8 mouse cellular contexts compared by ENCODE assay signal in the genomic region with DNA sequence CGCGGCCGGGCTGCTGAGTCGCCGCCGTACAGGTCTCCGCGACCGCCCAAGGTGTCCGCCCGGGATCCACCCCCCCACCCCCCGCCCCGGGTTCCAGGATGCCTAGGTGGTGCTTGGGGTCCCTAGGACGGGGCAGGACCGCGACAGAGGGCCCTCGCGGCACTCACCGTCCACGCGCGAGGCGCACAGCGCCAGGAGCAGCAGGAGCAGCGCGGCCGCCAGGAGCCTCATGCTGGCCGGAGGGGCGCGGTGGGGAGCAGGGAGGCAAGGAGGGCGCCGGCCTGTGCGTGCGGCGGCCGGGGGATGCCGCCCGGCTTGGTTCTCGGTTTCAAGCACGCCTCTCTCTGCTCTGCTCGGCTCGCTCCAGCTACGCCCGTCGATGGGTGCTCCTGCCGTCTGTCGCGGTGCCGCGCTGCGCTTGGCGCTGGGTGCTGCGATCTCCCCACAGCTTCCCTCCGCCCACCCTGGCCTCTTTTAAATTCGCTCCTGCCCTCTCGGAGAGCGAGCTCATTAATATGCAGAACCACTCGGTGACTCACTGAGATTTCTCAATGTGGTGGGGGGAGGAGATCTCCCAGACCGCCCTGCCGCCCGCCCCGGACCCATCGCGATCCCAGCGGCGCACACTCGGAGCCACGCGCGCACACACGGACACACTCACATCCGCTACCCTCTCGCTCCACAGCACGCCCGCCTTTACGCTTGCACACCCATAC. TPM values are rescaled to one million over a fixed set of nuclear protein-coding genes. Genes with fewer than 3 reads are reported as not detected.
DNase-seq lines count a peak whose midpoint lies in the region; ATAC-seq and TF ChIP-seq lines count a peak whose summit lies in the region.

A gene (minus strand): TSS at position 609 of the 716 bp plus-strand sequence.

- TF ChIP-seq POLR2A in limb, embryonic 14.5 days (IDR thresholded peaks at IDR 0.05; ENCODE audit: borderline replicate concordance, extremely low read depth, insufficient read depth, insufficient read length): peak; percentile 91; the same call in 1 of the 2 replicates

- under 1% methylated on average over 66 of the region's 76 CpGs for WGBS in embryonic facial prominence, embryonic 15.5 days
- WGBS in heart, embryonic 11.5 days (ENCODE audit: insufficient replicate concordance): under 1% methylated on average over 52 of the region's 76 CpGs
- WGBS in kidney, embryonic 15.5 days: under 1% methylated on average over 73 of the region's 76 CpGs
- under 1% methylated on average over 29 of the region's 76 CpGs for WGBS in limb, embryonic 14.5 days
- under 1% methylated on average over 76 of the region's 76 CpGs for WGBS in neural tube, embryonic 11.5 days

- H3K4me3 ChIP-seq in embryonic facial prominence, embryonic 15.5 days (replicated peaks): peak within 1 kb of the TSS; percentile 63
- H3K4me3 ChIP-seq in heart, embryonic 11.5 days (ENCODE audit: low read depth, low read length): peak within 1 kb of the TSS; percentile 51
- H3K4me3 ChIP-seq in kidney, embryonic 15.5 days (replicated peaks): peak within 1 kb of the TSS; percentile 56
- H3K4me3 ChIP-seq in limb, embryonic 14.5 days (replicated peaks; ENCODE audit: low read length): peak within 1 kb of the TSS; percentile 71
- H3K4me3 ChIP-seq in neural tube, embryonic 11.5 days (ENCODE audit: low read depth, low read length): peak within 1 kb of the TSS; percentile 46

- no peaks in the 10 kb centered on the region for H3K9me3 ChIP-seq in embryonic facial prominence, embryonic 15.5 days (replicated peaks)
- H3K9me3 ChIP-seq in heart, embryonic 11.5 days (replicated peaks; ENCODE audit: control insufficient read depth, low read length): 0 out of 2 replicates have a peak, but pooled peaks cover 2% of the 10 kb centered on the region
- H3K9me3 ChIP-seq in kidney, embryonic 15.5 days (replicated peaks): no peaks in the 10 kb centered on the region
- no peaks in the 10 kb centered on the region for H3K9me3 ChIP-seq in limb, embryonic 14.5 days (ENCODE audit: control insufficient read depth, low read length)
- H3K9me3 ChIP-seq in neural tube, embryonic 11.5 days (ENCODE audit: control insufficient read depth, low read length): no peaks in the 10 kb centered on the region

- peak; percentile 58 for DNase-seq in gastrocnemius, adult 18-20 months (ENCODE audit: low spot score)
- DNase-seq in gastrocnemius, postnatal 4 days (ENCODE audit: low spot score in 2 of 2): no peak
- peak; percentile 59 for DNase-seq in limb, embryonic 14.5 days (ENCODE audit: low spot score)
- peak; percentile 50 for DNase-seq in neural tube, embryonic 11.5 days (ENCODE audit: low spot score)
- DNase-seq in spleen, postnatal 36 days (ENCODE audit: low spot score in 2 of 2): no peak

- H3K4me1 ChIP-seq in embryonic facial prominence, embryonic 15.5 days: peaks cover 40% of the 10 kb centered on the region
- H3K4me1 ChIP-seq in heart, embryonic 11.5 days (ENCODE audit: control insufficient read depth, insufficient read depth, low read length): 0 out of 2 replicates have a peak, but pooled peaks cover 3% of the 10 kb centered on the region
- peaks cover 29% of the 10 kb centered on the region for H3K4me1 ChIP-seq in kidney, embryonic 15.5 days
- peaks cover 20% of the 10 kb centered on the region for H3K4me1 ChIP-seq in limb, embryonic 14.5 days (ENCODE audit: control insufficient read depth, insufficient read depth, low read length)
- H3K4me1 ChIP-seq in neural tube, embryonic 11.5 days (ENCODE audit: control insufficient read depth, insufficient read depth, low read length): peaks cover 19% of the 10 kb centered on the region; the same call in 1 of the 2 replicates

- peak within 1 kb of the TSS; percentile 66 for H3K9ac ChIP-seq in embryonic facial prominence, embryonic 15.5 days
- peak within 1 kb of the TSS; percentile 54 for H3K9ac ChIP-seq in heart, embryonic 11.5 days (ENCODE audit: low read depth, low read length)
- H3K9ac ChIP-seq in kidney, embryonic 15.5 days: peak within 1 kb of the TSS; percentile 49
- H3K9ac ChIP-seq in limb, embryonic 14.5 days (ENCODE audit: low read depth, low read length, severe bottlenecking): peak within 1 kb of the TSS; percentile 91
- peak within 1 kb of the TSS; percentile 60 for H3K9ac ChIP-seq in neural tube, embryonic 11.5 days (ENCODE audit: low read length)

- H3K27me3 ChIP-seq in embryonic facial prominence, embryonic 15.5 days: peaks cover 56% of the 10 kb centered on the region
- peaks cover 73% of the 10 kb centered on the region for H3K27me3 ChIP-seq in heart, embryonic 11.5 days (ENCODE audit: control insufficient read depth, insufficient read depth, low read length)
- peaks cover 84% of the 10 kb centered on the region for H3K27me3 ChIP-seq in kidney, embryonic 15.5 days
- H3K27me3 ChIP-seq in limb, embryonic 14.5 days (ENCODE audit: control insufficient read depth, insufficient read depth, low read length): peaks cover 8% of the 10 kb centered on the region; the same call in 1 of the 2 replicates
- peaks cover 46% of the 10 kb centered on the region for H3K27me3 ChIP-seq in neural tube, embryonic 11.5 days (ENCODE audit: control insufficient read depth, insufficient read depth, low read length)

- H3K27ac ChIP-seq in embryonic facial prominence, embryonic 15.5 days (replicated peaks): peak within 1 kb of the TSS; percentile 80
- no peak within 1 kb of the TSS for H3K27ac ChIP-seq in heart, embryonic 11.5 days (ENCODE audit: low read depth, low read length)
- H3K27ac ChIP-seq in kidney, embryonic 15.5 days: no peak within 1 kb of the TSS
- peak within 1 kb of the TSS; percentile 79 for H3K27ac ChIP-seq in limb, embryonic 14.5 days (replicated peaks; ENCODE audit: low read depth, low read length)
- H3K27ac ChIP-seq in neural tube, embryonic 11.5 days (ENCODE audit: low read depth, low read length): no peak within 1 kb of the TSS

- H3K36me3 ChIP-seq in embryonic facial prominence, embryonic 15.5 days: no peaks in the 10 kb centered on the region
- H3K36me3 ChIP-seq in heart, embryonic 11.5 days (ENCODE audit: control insufficient read depth, insufficient read depth, low read length): no peaks in the 10 kb centered on the region
- no peaks in the 10 kb centered on the region for H3K36me3 ChIP-seq in kidney, embryonic 15.5 days
- H3K36me3 ChIP-seq in limb, embryonic 14.5 days (ENCODE audit: control insufficient read depth, insufficient read depth, low read length): peaks cover 24% of the 10 kb centered on the region
- no peaks in the 10 kb centered on the region for H3K36me3 ChIP-seq in neural tube, embryonic 11.5 days (ENCODE audit: control insufficient read depth, insufficient read depth, low read length)

- peak; percentile 20; the same call in 1 of the 2 replicates for ATAC-seq in embryonic facial prominence, embryonic 15.5 days (ENCODE audit: insufficient number of reproducible peaks, low FRiP score, low TSS enrichment, low read depth)
- ATAC-seq in heart, embryonic 11.5 days (replicated peaks; ENCODE audit: insufficient number of reproducible peaks, low FRiP score, low TSS enrichment): 0 out of 2 replicates have a peak, but pooled peaks have one; percentile 42
- ATAC-seq in kidney, embryonic 15.5 days (replicated peaks; ENCODE audit: low FRiP score): peak; percentile 60
- peak; percentile 76 for ATAC-seq in limb, embryonic 14.5 days (ENCODE audit: low FRiP score, low read depth)
- peak; percentile 38; the same call in 1 of the 2 replicates for ATAC-seq in neural tube, embryonic 11.5 days (ENCODE audit: insufficient read depth, low FRiP score, low TSS enrichment)

- H3K4me2 ChIP-seq in embryonic facial prominence, embryonic 15.5 days (replicated peaks): peak within 1 kb of the TSS; percentile 90
- peak within 1 kb of the TSS; percentile 85 for H3K4me2 ChIP-seq in heart, embryonic 11.5 days
- peak within 1 kb of the TSS; percentile 95 for H3K4me2 ChIP-seq in kidney, embryonic 15.5 days
- H3K4me2 ChIP-seq in limb, embryonic 14.5 days (replicated peaks; ENCODE audit: low read depth, low read length, severe bottlenecking): peak within 1 kb of the TSS; percentile 86
- H3K4me2 ChIP-seq in neural tube, embryonic 11.5 days (ENCODE audit: low read depth): peak within 1 kb of the TSS; percentile 83

RNA-seq across cellular contexts. Expression of the gene that starts here (rescaled TPM):
- 10 to 100 TPM; 39.5 to 54.4 TPM for total RNA-seq in gastrocnemius, adult 18-20 months (2021)
- 1 to 10 TPM; 5.3 to 5.6 TPM for total RNA-seq in gastrocnemius, postnatal 4 days (2021)
- polyA plus RNA-seq in embryonic facial prominence, embryonic 15.5 days (2015; fragmentation: Nextera tagmentation; extraction: Ambion mirVana): 459 and 487 TPM in 2 replicates
- 1.7 and 3.2 TPM in 2 replicates for polyA plus RNA-seq in heart, embryonic 11.5 days (2014; fragmentation: Nextera tagmentation; extraction: Ambion mirVana)
- polyA plus RNA-seq in kidney, embryonic 15.5 days (2015; fragmentation: Nextera tagmentation; extraction: Ambion mirVana): 23.8 and 25.3 TPM in 2 replicates
- 421 and 443 TPM in 2 replicates for polyA plus RNA-seq in limb, embryonic 14.5 days (2012; rRNA removed)
- polyA plus RNA-seq in limb, embryonic 14.5 days (2014; fragmentation: Nextera tagmentation; extraction: Ambion mirVana): 474 and 556 TPM in 2 replicates
- polyA plus RNA-seq in neural tube, embryonic 11.5 days (2014; fragmentation: Nextera tagmentation; extraction: Ambion mirVana): 35.7 and 42.4 TPM in 2 replicates

Comparison
In these comparisons a context has a peak if more than half of its experiments do, and no peak if none do; other contexts are left out.
1. RNA of the gene that starts here (total RNA-seq): 39.5 to 54.4 TPM in gastrocnemius, adult 18-20 months; 5.3 to 5.6 TPM in gastrocnemius, postnatal 4 days; every median in the first group is over 4 times any median in the second.
2. DNase-seq: peak in gastrocnemius, adult 18-20 months (single experiment), limb, embryonic 14.5 days (single experiment) and neural tube, embryonic 11.5 days (single experiment); none in gastrocnemius, postnatal 4 days (0 of 2) and spleen, postnatal 36 days (0 of 2).
3. ATAC-seq: peak in every context shown above with its lines; median percentile 76 in limb, embryonic 14.5 days; 60 in kidney, embryonic 15.5 days; 42 in heart, embryonic 11.5 days; 38 in neural tube, embryonic 11.5 days; 20 in embryonic facial prominence, embryonic 15.5 days.
4. H3K27ac ChIP-seq: peak in embryonic facial prominence, embryonic 15.5 days (single experiment) and limb, embryonic 14.5 days (single experiment); none in heart, embryonic 11.5 days (single experiment), kidney, embryonic 15.5 days (single experiment) and neural tube, embryonic 11.5 days (single experiment).
5. Peak in every context shown above with its lines, with median percentiles within 50 percentile points of each other: H3K4me2 ChIP-seq, H3K4me3 ChIP-seq and H3K9ac ChIP-seq.